Mouse (Mus musculus): Measurements from ENCODE around the gene Tmsb4x.

Tmsb4x gene

GRCm38 (mm10) chrX:167182411-167182810 is 26.7 kb downstream of the Tmsb4x start:
- WGBS: 74% methylated on average over 5 of the region's 5 CpGs

GRCm38 (mm10) chrX:167179961-167180642 is 29.0 kb downstream of the Tmsb4x start:
- 31% methylated on average over 4 of the region's 4 CpGs for WGBS

DNA sequence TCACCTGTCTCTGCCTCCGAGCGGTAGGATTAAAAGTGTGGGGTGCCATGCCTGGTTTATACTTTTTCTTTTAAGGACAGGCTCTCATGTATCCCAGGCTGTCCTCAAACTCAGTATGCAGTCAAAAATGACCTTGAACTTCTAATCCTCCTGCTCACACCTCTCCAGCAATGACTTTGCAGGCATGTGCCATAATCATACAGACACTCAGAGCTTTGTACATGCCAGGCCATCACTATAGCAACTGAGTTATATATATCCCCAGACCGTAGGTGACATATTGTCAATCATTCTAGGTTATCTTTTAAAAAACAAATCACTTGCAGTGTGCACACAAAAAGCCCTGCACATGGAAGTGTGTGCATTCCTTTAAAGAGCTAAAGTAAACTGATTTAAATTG is 29.6 kb downstream of the Tmsb4x start:
- WGBS: 84% methylated on average over 3 of the region's 3 CpGs

DNA sequence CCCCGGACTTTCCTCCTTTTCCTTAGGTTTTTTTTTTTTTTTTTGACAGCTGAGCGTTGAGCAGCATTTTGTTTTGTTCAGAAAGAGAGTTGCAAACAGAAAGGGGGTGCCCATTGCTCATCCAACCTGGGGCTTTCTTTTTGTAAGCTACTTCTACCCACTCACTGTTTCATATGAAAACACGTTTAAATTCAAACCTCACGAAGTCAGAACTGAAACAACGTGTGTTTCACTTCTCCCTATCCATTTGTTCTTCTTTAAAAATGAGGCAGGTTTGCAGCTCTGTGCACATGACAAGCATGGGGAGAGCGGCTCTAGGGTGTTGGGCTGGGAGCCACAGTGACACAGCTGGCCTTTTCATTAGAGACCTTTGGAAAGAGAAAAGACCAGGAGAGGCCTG is 33.8 kb downstream of the Tmsb4x start:
- WGBS: 60% methylated on average over 6 of the region's 6 CpGs

- 66% methylated on average over 3 of the region's 3 CpGs for WGBS
Measured at GRCm38 (mm10) chrX:167174311-167174710, 34.8 kb downstream of the Tmsb4x start.

- WGBS: 44% methylated on average over 2 of the region's 2 CpGs
Measured at GRCm38 (mm10) chrX:167172256-167172655, 36.9 kb downstream of the Tmsb4x start.

GRCm38 (mm10) chrX:167171281-167171680 is 37.8 kb downstream of the Tmsb4x start:
- 59% methylated on average over 2 of the region's 2 CpGs for WGBS

GRCm38 (mm10) chrX:167167282-167167681 is 41.8 kb downstream of the Tmsb4x start:
- 76% methylated on average over 2 of the region's 2 CpGs for WGBS

DNA sequence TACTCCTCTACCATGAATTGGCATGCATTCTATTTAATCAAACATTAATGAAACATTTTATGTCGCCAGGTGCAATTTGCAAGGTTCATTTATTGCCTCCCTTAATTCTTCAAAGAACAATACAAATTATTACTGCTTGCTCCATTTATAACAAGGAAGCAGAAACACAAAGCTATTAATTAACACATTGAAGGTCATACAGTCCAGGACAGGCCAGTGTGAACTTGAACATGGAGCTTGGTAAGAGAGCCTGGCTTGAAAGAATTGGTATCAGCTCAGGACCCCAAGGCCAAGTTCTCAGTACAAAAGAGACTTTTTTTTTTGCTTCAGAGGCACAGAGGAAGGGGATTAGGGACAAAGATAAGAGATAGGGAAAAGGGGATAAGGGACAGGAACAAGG is 43.1 kb downstream of the Tmsb4x start:
- WGBS: 94% methylated on average over 1 of the region's 1 CpGs

DNA sequence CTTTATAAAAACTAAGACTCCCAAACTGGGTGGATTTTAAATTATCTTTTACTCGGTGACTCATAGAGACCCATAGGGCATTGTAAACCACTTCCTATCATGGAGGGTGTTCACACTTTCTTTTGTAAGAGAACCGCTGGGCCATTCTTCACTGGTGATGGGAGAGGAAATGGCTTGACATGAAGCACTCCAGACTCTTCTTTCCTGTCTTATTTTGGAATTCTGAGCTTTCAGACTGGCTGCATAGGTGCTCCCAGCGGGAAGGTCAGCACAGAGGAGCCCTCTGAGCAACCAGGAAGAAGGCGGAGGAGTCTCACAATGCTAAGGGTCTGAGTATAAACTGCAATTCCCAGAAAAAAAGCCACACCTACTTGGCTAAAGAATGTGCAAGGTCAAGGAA is 51.4 kb downstream of the Tmsb4x start:
- 71% methylated on average over 4 of the region's 4 CpGs for WGBS

Measured in cerebral cortex, adult 2 months (tissue).